Mouse (Mus musculus): ENCODE data around the gene Clybl. TPM values are rescaled to one million over a fixed set of nuclear protein-coding genes. Genes with fewer than 3 reads are reported as not detected.

Clybl gene
- total and polyA plus RNA-seq, 2 experiments from 2014 or later, result 8.7 to 21.1 TPM

DNA sequence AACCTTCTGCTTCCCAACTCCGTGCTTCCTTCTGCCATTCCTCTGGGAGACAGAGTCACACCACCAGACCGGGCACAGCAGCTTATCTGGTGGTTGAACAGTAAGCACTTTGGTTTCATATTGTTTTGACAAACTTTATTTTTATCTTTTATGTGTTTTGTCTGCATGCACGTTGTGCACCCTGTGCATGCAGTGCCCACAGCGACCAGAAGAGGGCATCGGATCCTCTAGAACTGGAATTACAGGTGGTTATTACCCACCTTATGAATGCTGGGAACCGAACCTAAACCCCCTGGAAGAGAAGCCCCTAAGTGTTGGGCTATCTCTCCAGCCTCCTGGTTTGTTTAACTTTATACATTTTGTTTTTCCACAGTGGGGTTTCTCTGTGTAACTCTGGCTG is 130.9 kb downstream of the Clybl start:
- ATAC-seq (ENCODE audit: low FRiP score), result no peak
- WGBS, result 92% methylated on average over 6 of the region's 6 CpGs
- no peak overlapping the region for H3K4me3 ChIP-seq (ENCODE audit: low read depth, low read length)

GRCm38 (mm10) chr14:122313328-122313727 is 131.8 kb downstream of the Clybl start:
- Histone ChIP-seq H3K4me1 (ENCODE audit: insufficient read depth, low read length) (no peaks in the 10 kb centered on the region), H3K9ac (replicated peaks; ENCODE audit: low read length, poor library complexity, severe bottlenecking) (no peak overlapping the region), H3K4me2 (ENCODE audit: low read depth, low read length, poor library complexity, severe bottlenecking) (no peak overlapping the region), H3K4me3 (ENCODE audit: low read depth, low read length) (no peak overlapping the region), H3K36me3 (ENCODE audit: insufficient read depth, low read length) (no peaks in the 10 kb centered on the region), H3K27me3 (ENCODE audit: insufficient read depth, low read length) (no peaks in the 10 kb centered on the region), H3K9me3 (ENCODE audit: low read length) (no peaks in the 10 kb centered on the region), H3K27ac (ENCODE audit: low read depth, low read length) (no peak overlapping the region)
- DNase-seq (ENCODE audit: low spot score) (no peak), ATAC-seq (ENCODE audit: low FRiP score) (no peak)
- TF ChIP-seq CTCF (IDR thresholded peaks at IDR 0.05), result no peak
- 88% methylated on average over 4 of the region's 4 CpGs for WGBS

More for the DNA sequence above, 130.9 kb downstream of the Clybl start:
- DNase-seq (ENCODE audit: low spot score), result no peak
- Histone ChIP-seq H3K27me3 (ENCODE audit: insufficient read depth, low read length) (no peaks in the 10 kb centered on the region), H3K9me3 (ENCODE audit: low read length) (no peaks in the 10 kb centered on the region), H3K9ac (replicated peaks; ENCODE audit: low read length, poor library complexity, severe bottlenecking) (no peak overlapping the region), H3K36me3 (ENCODE audit: insufficient read depth, low read length) (no peaks in the 10 kb centered on the region), H3K4me2 (ENCODE audit: low read depth, low read length, poor library complexity, severe bottlenecking) (no peak overlapping the region), H3K27ac (ENCODE audit: low read depth, low read length) (no peak overlapping the region), H3K4me1 (ENCODE audit: insufficient read depth, low read length) (no peaks in the 10 kb centered on the region)
- TF ChIP-seq CTCF (IDR thresholded peaks at IDR 0.05), result peak; percentile 33; the same call in 1 of the 2 replicates

- no peak for TF ChIP-seq CTCF (IDR thresholded peaks at IDR 0.05)
- no peak overlapping the region for H3K9ac ChIP-seq (replicated peaks; ENCODE audit: low read length, poor library complexity, severe bottlenecking)
- no peak overlapping the region for H3K4me2 ChIP-seq (ENCODE audit: low read depth, low read length, poor library complexity, severe bottlenecking)
- H3K4me1 ChIP-seq (ENCODE audit: insufficient read depth, low read length), result no peaks in the 10 kb centered on the region
- H3K4me3 ChIP-seq (ENCODE audit: low read depth, low read length), result no peak overlapping the region
- H3K9me3 ChIP-seq (ENCODE audit: low read length), result no peaks in the 10 kb centered on the region
- no peak for DNase-seq (ENCODE audit: low spot score)
- no peaks in the 10 kb centered on the region for H3K27me3 ChIP-seq (ENCODE audit: insufficient read depth, low read length)
- 89% methylated on average over 12 of the region's 12 CpGs for WGBS
- no peak overlapping the region for H3K27ac ChIP-seq (ENCODE audit: low read depth, low read length)
- H3K36me3 ChIP-seq (ENCODE audit: insufficient read depth, low read length), result no peaks in the 10 kb centered on the region
- ATAC-seq (ENCODE audit: low FRiP score), result no peak
Measured at GRCm38 (mm10) chr14:122315743-122316142, 134.2 kb downstream of the Clybl start.

GRCm38 (mm10) chr14:122322136-122322535 is 140.6 kb downstream of the Clybl start:
- Histone ChIP-seq H3K27ac (ENCODE audit: low read depth, low read length) (no peak overlapping the region), H3K27me3 (ENCODE audit: insufficient read depth, low read length) (no peaks in the 10 kb centered on the region), H3K9me3 (ENCODE audit: low read length) (no peaks in the 10 kb centered on the region), H3K4me2 (ENCODE audit: low read depth, low read length, poor library complexity, severe bottlenecking) (no peak overlapping the region), H3K36me3 (ENCODE audit: insufficient read depth, low read length) (no peaks in the 10 kb centered on the region), H3K4me3 (ENCODE audit: low read depth, low read length) (no peak overlapping the region), H3K9ac (replicated peaks; ENCODE audit: low read length, poor library complexity, severe bottlenecking) (no peak overlapping the region), H3K4me1 (ENCODE audit: insufficient read depth, low read length) (no peaks in the 10 kb centered on the region)
- no peak for DNase-seq (ENCODE audit: low spot score)
- WGBS, result 51% methylated on average over 5 of the region's 5 CpGs
- ATAC-seq (ENCODE audit: low FRiP score), result no peak
- no peak for TF ChIP-seq CTCF (IDR thresholded peaks at IDR 0.05)

DNA sequence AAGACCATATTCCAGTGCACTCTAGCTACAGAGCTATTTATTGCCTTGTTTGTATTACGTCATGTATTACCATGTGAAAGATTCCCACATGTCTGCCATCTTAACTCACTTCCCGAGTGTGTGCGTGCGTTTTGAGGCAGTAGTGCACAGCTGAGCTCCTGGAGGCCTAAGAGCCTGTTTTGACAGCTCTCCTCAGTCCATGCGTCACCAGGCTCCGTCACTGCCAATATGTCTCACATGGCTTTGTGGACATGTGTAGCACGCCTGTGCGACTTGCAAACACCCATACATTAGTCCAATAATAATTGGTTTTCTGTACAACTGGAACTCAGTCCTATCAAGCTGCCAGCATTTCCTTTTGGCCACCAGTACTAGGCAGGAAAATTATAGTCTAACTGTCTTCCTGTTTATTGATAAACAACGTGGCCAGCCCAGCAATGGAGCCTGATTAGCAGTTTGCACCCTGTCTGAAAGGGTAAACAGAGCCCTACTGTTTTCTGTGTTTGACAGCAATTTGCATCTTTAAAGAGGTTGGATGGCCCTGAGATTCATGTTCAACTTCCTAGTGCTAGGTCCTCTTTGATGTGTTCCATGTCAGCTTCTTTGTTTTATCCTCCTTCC is 142.4 kb downstream of the Clybl start:
- H3K27ac ChIP-seq (ENCODE audit: low read depth, low read length), result no peak overlapping the region
- ATAC-seq (ENCODE audit: low FRiP score) (no peak), DNase-seq (ENCODE audit: low spot score) (peak; percentile 23)
- no peak for TF ChIP-seq CTCF (IDR thresholded peaks at IDR 0.05)
- H3K4me1 ChIP-seq (ENCODE audit: insufficient read depth, low read length), result no peaks in the 10 kb centered on the region
- H3K9me3 ChIP-seq (ENCODE audit: low read length), result no peaks in the 10 kb centered on the region
- no peak overlapping the region for H3K9ac ChIP-seq (replicated peaks; ENCODE audit: low read length, poor library complexity, severe bottlenecking)
- H3K36me3 ChIP-seq (ENCODE audit: insufficient read depth, low read length), result no peaks in the 10 kb centered on the region
- H3K4me3 ChIP-seq (ENCODE audit: low read depth, low read length), result no peak overlapping the region
- H3K27me3 ChIP-seq (ENCODE audit: insufficient read depth, low read length), result no peaks in the 10 kb centered on the region
- WGBS, result 75% methylated on average over 9 of the region's 9 CpGs
- no peak overlapping the region for H3K4me2 ChIP-seq (ENCODE audit: low read depth, low read length, poor library complexity, severe bottlenecking)

DNA sequence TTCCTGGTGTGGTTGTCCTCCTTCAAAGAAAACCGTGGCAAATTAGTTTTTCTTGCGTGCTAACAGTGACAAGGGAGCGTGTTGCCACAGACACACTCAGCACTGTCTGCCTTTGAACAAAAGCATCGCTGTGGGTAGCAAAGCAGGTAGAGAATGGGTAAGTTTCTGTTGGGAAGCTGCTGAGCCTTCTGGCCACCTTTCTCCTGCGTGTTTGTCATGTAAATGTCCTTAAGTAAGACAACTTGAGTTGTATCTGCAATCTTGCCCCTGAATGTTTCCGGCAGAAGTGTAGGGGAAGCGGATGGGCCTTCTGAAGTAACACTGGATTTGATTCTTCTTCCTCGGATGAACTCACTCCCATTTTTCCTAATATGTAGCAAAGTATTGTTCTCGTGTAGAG is 148.6 kb downstream of the Clybl start:
- Histone ChIP-seq H3K27ac (ENCODE audit: low read depth, low read length) (no peak overlapping the region), H3K27me3 (ENCODE audit: insufficient read depth, low read length) (no peaks in the 10 kb centered on the region), H3K9me3 (ENCODE audit: low read length) (no peaks in the 10 kb centered on the region), H3K9ac (replicated peaks; ENCODE audit: low read length, poor library complexity, severe bottlenecking) (no peak overlapping the region), H3K4me1 (ENCODE audit: insufficient read depth, low read length) (no peaks in the 10 kb centered on the region), H3K4me2 (ENCODE audit: low read depth, low read length, poor library complexity, severe bottlenecking) (no peak overlapping the region), H3K36me3 (ENCODE audit: insufficient read depth, low read length) (no peaks in the 10 kb centered on the region), H3K4me3 (ENCODE audit: low read depth, low read length) (no peak overlapping the region)
- no peak for TF ChIP-seq CTCF (IDR thresholded peaks at IDR 0.05)
- DNase-seq (ENCODE audit: low spot score) (no peak), ATAC-seq (ENCODE audit: low FRiP score) (no peak)
- WGBS, result 60% methylated on average over 9 of the region's 9 CpGs

Measured in midbrain, postnatal 0 days (tissue).